Mouse (Mus musculus) liver, embryonic 16.5 days (tissue): ENCODE data around the gene Ddx54. TPM values are rescaled to one million over a fixed set of nuclear protein-coding genes. Genes with fewer than 3 reads are reported as not detected.

ENCODE experiments used
- ATAC-seq: fragments of 200-750 bp; cut with Nextera tagmentation; 2 replicates; pipeline ENCODE4 v1.8.0; 2017; ENCODE audit warnings: low read depth, mild to moderate bottlenecking, moderate number of reproducible peaks, moderate library complexity
- H3K27ac ChIP-seq: fragments of 300-500 bp; sonication (generic); 2 replicates; pipeline ENCODE4 v1.5.1; 2014; ENCODE audit warnings: mild to moderate bottlenecking, low read length
- H3K27me3 ChIP-seq: fragments of 300-500 bp; sonication (generic); 2 replicates; pipeline ENCODE4 v1.6.1; 2014; ENCODE audit warnings: low read depth, low read length, mixed read lengths; ENCODE audit not compliant: control insufficient read depth, insufficient read depth
- H3K36me3 ChIP-seq: fragments of 300-500 bp; sonication (generic); 2 replicates; pipeline ENCODE4 v1.6.1; 2014; ENCODE audit warnings: mild to moderate bottlenecking; ENCODE audit not compliant: control insufficient read depth, insufficient read depth
- H3K4me1 ChIP-seq: fragments of 300-500 bp; sonication (generic); 2 replicates; pipeline ENCODE4 v1.6.1; 2014; ENCODE audit warnings: low read depth, low read length, mixed read lengths; ENCODE audit not compliant: control insufficient read depth
- H3K4me2 ChIP-seq: fragments of 300-500 bp; sonication (generic); 2 replicates; pipeline ENCODE4 v1.6.1; 2014; ENCODE audit warnings: low read depth, low read length, mixed read lengths
- H3K4me3 ChIP-seq: fragments of 300-500 bp; sonication (generic); 2 replicates; pipeline ENCODE4 v1.5.1; 2014; ENCODE audit warnings: low read depth, mild to moderate bottlenecking, low read length
- H3K9ac ChIP-seq: fragments of 300-500 bp; sonication (generic); 2 replicates; pipeline ENCODE4 v1.6.1; 2014; ENCODE audit warnings: low read depth, low read length
- H3K9me3 ChIP-seq: fragments of 300-500 bp; sonication (generic); replicated peaks from 2 replicates; pipeline ENCODE4 v1.6.1; 2016; ENCODE audit warnings: low read length; ENCODE audit not compliant: control insufficient read depth
- WGBS: fragments of 180-500 bp; shearing (Covaris S2); extraction: QIAGEN DNeasy Blood & Tissue Kit; methylation state at CpG from one replicate; pipeline ENCODE4 v1.1.7; 2014; ENCODE audit not compliant: insufficient replicate concordance; 5-methylcytosine and 5-hydroxymethylcytosine counted together
- polyA plus RNA-seq: library from polyadenylated mRNA; unstranded; fragments of >200 nt; fragmentation: Nextera tagmentation; extraction: Ambion mirVana; gene quantifications from 2 replicates; pipeline ENCODE4 v1.2.1, GENCODE M21; 2015

Gene Ddx54
- polyA plus RNA-seq, 1 experiment from 2014 or later, result 16.1 TPM

GRCm38 (mm10) chr5:120587940-120588568 is 24.5 kb upstream of the Ddx54 start:
- 1% methylated on average over 29 of the region's 29 CpGs for WGBS
- peaks cover 37% of the 10 kb centered on the region for H3K4me1 ChIP-seq
- peaks cover 19% of the 10 kb centered on the region for H3K36me3 ChIP-seq
- peak overlapping the region; percentile 90 for H3K9ac ChIP-seq
- H3K4me2 ChIP-seq, result peak overlapping the region; percentile 87
- H3K27me3 ChIP-seq, result no peaks in the 10 kb centered on the region
- peak overlapping the region; percentile 95 for H3K27ac ChIP-seq
- H3K4me3 ChIP-seq, result peak overlapping the region; percentile 84
- 0 out of 2 replicates have a peak, but pooled peaks cover 4% of the 10 kb centered on the region for H3K9me3 ChIP-seq
- ATAC-seq, result peak; percentile 26

- peak; percentile 93 for ATAC-seq
- peak within 1 kb of the TSS; percentile 87 for H3K4me2 ChIP-seq
- H3K36me3 ChIP-seq, result peaks cover 13% of the 10 kb centered on the region
- 0% methylated on average over 35 of the region's 35 CpGs for WGBS
- H3K9ac ChIP-seq, result peak within 1 kb of the TSS; percentile 90
- peak within 1 kb of the TSS; percentile 95 for H3K27ac ChIP-seq
- H3K27me3 ChIP-seq, result no peaks in the 10 kb centered on the region
- peaks cover 37% of the 10 kb centered on the region for H3K4me1 ChIP-seq
- H3K4me3 ChIP-seq, result peak within 1 kb of the TSS; percentile 84
- H3K9me3 ChIP-seq, result 0 out of 2 replicates have a peak, but pooled peaks cover 4% of the 10 kb centered on the region
Measured at GRCm38 (mm10) chr5:120588569-120589094, 23.9 kb upstream of the Ddx54 start, which contains the start of the genes Tpcn1 and Iqcd. Gene Tpcn1 (minus strand): TSS chr5:120588673. Gene Iqcd (plus strand): TSS chr5:120589016.

GRCm38 (mm10) chr5:120590356-120591010 is 22.1 kb upstream of the Ddx54 start:
- 69% methylated on average over 16 of the region's 16 CpGs for WGBS

GRCm38 (mm10) chr5:120592141-120592540 is 20.4 kb upstream of the Ddx54 start:
- H3K4me3 ChIP-seq, result no peak overlapping the region
- H3K27me3 ChIP-seq, result no peaks in the 10 kb centered on the region
- peaks cover 18% of the 10 kb centered on the region for H3K4me1 ChIP-seq
- no peak overlapping the region for H3K27ac ChIP-seq
- H3K4me2 ChIP-seq, result no peak overlapping the region
- no peaks in the 10 kb centered on the region for H3K36me3 ChIP-seq
- H3K9me3 ChIP-seq, result 0 out of 2 replicates have a peak, but pooled peaks cover 4% of the 10 kb centered on the region
- 65% methylated on average over 7 of the region's 7 CpGs for WGBS
- ATAC-seq, result no peak
- H3K9ac ChIP-seq, result no peak overlapping the region

More at GRCm38 (mm10) chr5:120590356-120591010, 22.1 kb upstream of the Ddx54 start:
- Histone ChIP-seq H3K4me1 (peaks cover 32% of the 10 kb centered on the region), H3K27me3 (no peaks in the 10 kb centered on the region), H3K9ac (no peak overlapping the region), H3K27ac (no peak overlapping the region), H3K9me3 (0 out of 2 replicates have a peak, but pooled peaks cover 4% of the 10 kb centered on the region), H3K36me3 (no peaks in the 10 kb centered on the region), H3K4me3 (no peak overlapping the region), H3K4me2 (no peak overlapping the region)
- ATAC-seq, result no peak

- Histone ChIP-seq H3K9ac (no peak overlapping the region), H3K4me3 (no peak overlapping the region), H3K9me3 (0 out of 2 replicates have a peak, but pooled peaks cover 4% of the 10 kb centered on the region), H3K4me2 (no peak overlapping the region), H3K36me3 (no peaks in the 10 kb centered on the region), H3K27ac (no peak overlapping the region), H3K27me3 (no peaks in the 10 kb centered on the region), H3K4me1 (peaks cover 17% of the 10 kb centered on the region)
- ATAC-seq, result no peak
- WGBS, result 73% methylated on average over 6 of the region's 6 CpGs
Measured at GRCm38 (mm10) chr5:120594485-120594884, 18.1 kb upstream of the Ddx54 start.

- Histone ChIP-seq H3K4me3 (no peak overlapping the region), H3K9ac (no peak overlapping the region), H3K36me3 (no peaks in the 10 kb centered on the region), H3K27me3 (no peaks in the 10 kb centered on the region), H3K9me3 (no peaks in the 10 kb centered on the region), H3K27ac (peak overlapping the region; percentile 64), H3K4me1 (peaks cover 28% of the 10 kb centered on the region), H3K4me2 (peak overlapping the region; percentile 43)
- peak; percentile 96 for ATAC-seq
- WGBS, result 26% methylated on average over 6 of the region's 6 CpGs
Measured at GRCm38 (mm10) chr5:120599625-120600024, 12.9 kb upstream of the Ddx54 start.

DNA sequence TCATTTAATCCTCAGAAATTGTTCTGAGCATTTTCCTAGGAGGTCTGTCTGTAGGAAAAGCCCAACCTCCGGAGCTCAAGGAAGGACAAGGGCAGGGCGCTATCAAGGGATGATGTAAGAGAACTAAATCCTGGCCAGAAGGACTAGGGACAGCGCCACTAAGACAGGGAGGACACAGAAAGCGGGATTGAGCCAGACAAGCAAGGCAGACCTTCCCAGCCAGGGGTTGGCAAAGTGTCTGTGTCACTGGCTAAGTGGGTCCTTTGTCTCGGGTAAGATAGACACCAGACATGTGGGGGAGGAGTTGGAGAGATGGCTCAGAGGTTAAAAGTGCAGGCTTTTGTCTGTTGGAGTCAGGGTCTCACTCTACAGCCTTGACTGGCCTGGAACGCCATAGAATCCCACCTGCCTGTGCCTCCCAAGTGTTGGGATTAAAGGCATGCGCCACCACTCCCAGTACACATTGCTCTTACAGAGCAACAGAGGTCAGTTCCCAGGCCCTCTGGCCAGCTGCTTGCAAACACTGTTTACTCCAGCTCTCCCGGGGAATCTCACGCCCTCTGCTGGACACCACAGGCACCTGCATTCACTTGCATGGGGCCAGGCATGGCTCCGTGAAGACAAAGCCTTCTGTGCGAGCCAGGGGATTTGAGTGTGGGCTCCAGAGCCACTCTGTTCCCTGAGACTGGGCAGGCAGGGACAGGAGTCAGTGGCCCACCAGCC is 11.4 kb upstream of the Ddx54 start:
- H3K36me3 ChIP-seq, result no peaks in the 10 kb centered on the region
- peaks cover 33% of the 10 kb centered on the region for H3K4me1 ChIP-seq
- no peaks in the 10 kb centered on the region for H3K27me3 ChIP-seq
- no peak overlapping the region for H3K4me2 ChIP-seq
- WGBS, result 59% methylated on average over 11 of the region's 11 CpGs
- no peak overlapping the region for H3K4me3 ChIP-seq
- no peaks in the 10 kb centered on the region for H3K9me3 ChIP-seq
- no peak overlapping the region for H3K27ac ChIP-seq
- H3K9ac ChIP-seq, result no peak overlapping the region
- ATAC-seq, result no peak; the same call in 1 of the 2 replicates

DNA sequence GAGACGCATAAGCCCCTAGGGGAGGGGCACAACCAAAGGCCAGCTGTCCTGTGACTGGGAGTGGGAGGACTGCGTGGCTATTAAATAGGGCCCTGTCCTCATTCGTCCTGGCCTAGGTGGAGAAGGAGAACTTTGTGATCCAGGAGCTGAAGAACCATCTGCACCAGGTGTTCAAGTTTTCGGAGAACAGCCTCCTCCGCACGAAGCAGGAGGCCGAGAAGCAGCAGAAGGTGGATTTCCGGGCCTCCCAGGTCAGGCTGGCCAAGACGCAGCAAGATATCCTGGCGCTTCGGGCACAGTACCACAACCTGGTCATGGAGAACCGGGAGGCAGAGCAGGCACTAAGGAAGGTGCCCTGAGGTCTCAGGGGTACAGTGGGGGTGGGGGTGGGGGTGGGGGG is 10.3 kb upstream of the Ddx54 start:
- Histone ChIP-seq H3K4me3 (no peak overlapping the region), H3K4me2 (no peak overlapping the region), H3K27me3 (no peaks in the 10 kb centered on the region), H3K4me1 (peaks cover 33% of the 10 kb centered on the region), H3K9ac (no peak overlapping the region), H3K36me3 (no peaks in the 10 kb centered on the region), H3K9me3 (no peaks in the 10 kb centered on the region), H3K27ac (no peak overlapping the region)
- WGBS, result 86% methylated on average over 12 of the region's 12 CpGs
- no peak for ATAC-seq
